Mouse (Mus musculus) heart, embryonic 14.5 days (tissue): ENCODE results near the gene Arhgap25. TPM values are rescaled to one million over a fixed set of nuclear protein-coding genes. Genes with fewer than 3 reads are reported as not detected.

Source experiments
- ATAC-seq: fragments of 200-750 bp; cut with Nextera tagmentation; 2 replicates; pipeline ENCODE4 v1.8.0; 2017; ENCODE audit warnings: low read depth, moderate TSS enrichment; ENCODE audit not compliant: insufficient number of reproducible peaks, insufficient read depth, low FRiP score
- H3K27ac ChIP-seq, 2 experiments: fragments of 200-500 bp in 1 of 2; fragments of 300-500 bp in 1 of 2; sonication (generic) in 1 of 2; replicated peaks in 1 of 2; 2 replicates each; pipeline ENCODE4 v1.5.1; 2012 to 2014; ENCODE audit warnings: low read depth in 2 of 2, low read length in 2 of 2, control low read depth in 1 of 2, mild to moderate bottlenecking in 1 of 2, mixed read lengths in 1 of 2; ENCODE audit not compliant: control insufficient read depth in 1 of 2, insufficient read depth in 1 of 2
- H3K27me3 ChIP-seq: fragments of 300-500 bp; sonication (generic); 2 replicates; pipeline ENCODE4 v1.6.1; 2014; ENCODE audit warnings: mild to moderate bottlenecking, low read length, control low read depth; ENCODE audit not compliant: control insufficient read depth, insufficient read depth
- H3K36me3 ChIP-seq: fragments of 300-500 bp; sonication (generic); 2 replicates; pipeline ENCODE4 v1.6.1; 2014; ENCODE audit warnings: mild to moderate bottlenecking, control low read depth, low read length, mixed read lengths; ENCODE audit not compliant: control insufficient read depth, insufficient read depth
- H3K4me1 ChIP-seq, 2 experiments: fragments of 200-500 bp in 1 of 2; fragments of 300-500 bp in 1 of 2; sonication (generic) in 1 of 2; 2 replicates each; pipeline ENCODE4 v1.6.1; 2012 to 2014; ENCODE audit warnings: low read length in 2 of 2, control low read depth in 1 of 2, mixed read lengths in 1 of 2; ENCODE audit not compliant: control insufficient read depth in 2 of 2, insufficient read depth in 2 of 2
- H3K4me2 ChIP-seq: fragments of 300-500 bp; sonication (generic); 2 replicates; pipeline ENCODE4 v1.6.1; 2014; ENCODE audit warnings: mild to moderate bottlenecking, low read length
- H3K4me3 ChIP-seq, 2 experiments: fragments of 200-500 bp in 1 of 2; fragments of 300-500 bp in 1 of 2; sonication (generic) in 1 of 2; 2 replicates each; pipeline ENCODE4 v1.5.1; 2012 to 2014; ENCODE audit warnings: low read length in 2 of 2, mild to moderate bottlenecking in 2 of 2, control low read depth in 1 of 2, low read depth in 1 of 2, moderate library complexity in 1 of 2; ENCODE audit not compliant: control insufficient read depth in 1 of 2, insufficient read depth in 1 of 2
- H3K9ac ChIP-seq: fragments of 300-500 bp; sonication (generic); 2 replicates; pipeline ENCODE4 v1.6.1; 2014; ENCODE audit warnings: mild to moderate bottlenecking, low read length
- H3K9me3 ChIP-seq: fragments of 300-500 bp; sonication (generic); 2 replicates; pipeline ENCODE4 v1.6.1; 2016; ENCODE audit warnings: low read length, control low read depth; ENCODE audit not compliant: control insufficient read depth
- WGBS: fragments of 180-500 bp; shearing (Covaris S2); extraction: QIAGEN DNeasy Blood & Tissue Kit; methylation state at CpG from one replicate; pipeline ENCODE4 v1.1.7; 2014; 5-methylcytosine and 5-hydroxymethylcytosine counted together
- polyA plus RNA-seq: library from polyadenylated mRNA; unstranded; fragments of >200 nt; fragmentation: Nextera tagmentation; extraction: Ambion mirVana; gene quantifications from 2 replicates; pipeline ENCODE4 v1.2.1, GENCODE M21; 2014

Gene Arhgap25
- polyA plus RNA-seq, 1 experiment from 2014 or later = 3.9 TPM

- Histone ChIP-seq H3K4me1 (no peaks in the 10 kb centered on the region), H3K36me3 (no peaks in the 10 kb centered on the region), H3K9me3 (no peaks in the 10 kb centered on the region), H3K27ac (no peak overlapping the region), H3K4me2 (no peak overlapping the region), H3K4me3 (no peak overlapping the region), H3K27me3 (no peaks in the 10 kb centered on the region), H3K9ac (no peak overlapping the region)
- 64% methylated on average over 9 of the region's 9 CpGs for WGBS
- ATAC-seq = no peak
These were observed 2.0 kb upstream of the Arhgap25 start for GRCm38 (mm10) chr6:87534855-87535575.

GRCm38 (mm10) chr6:87531456-87532015 is 1.5 kb downstream of the Arhgap25 start:
- H3K27ac ChIP-seq = no peak overlapping the region
- no peak overlapping the region for H3K4me3 ChIP-seq
- H3K27me3 ChIP-seq = no peaks in the 10 kb centered on the region
- H3K4me2 ChIP-seq = no peak overlapping the region
- H3K9ac ChIP-seq = no peak overlapping the region
- no peaks in the 10 kb centered on the region for H3K4me1 ChIP-seq
- no peaks in the 10 kb centered on the region for H3K9me3 ChIP-seq
- no peak for ATAC-seq
- WGBS = 84% methylated on average over 2 of the region's 2 CpGs
- no peaks in the 10 kb centered on the region for H3K36me3 ChIP-seq

- WGBS = 76% methylated on average over 2 of the region's 2 CpGs
- no peak for ATAC-seq
- H3K27ac ChIP-seq = no peak overlapping the region
- no peaks in the 10 kb centered on the region for H3K9me3 ChIP-seq
- H3K4me1 ChIP-seq = no peaks in the 10 kb centered on the region
- H3K9ac ChIP-seq = no peak overlapping the region
- no peak overlapping the region for H3K4me2 ChIP-seq
- H3K36me3 ChIP-seq = no peaks in the 10 kb centered on the region
- no peak overlapping the region for H3K4me3 ChIP-seq
- 0 out of 2 replicates have a peak, but pooled peaks cover 2% of the 10 kb centered on the region for H3K27me3 ChIP-seq
These were observed 2.7 kb downstream of the Arhgap25 start for GRCm38 (mm10) chr6:87530386-87530785.

DNA sequence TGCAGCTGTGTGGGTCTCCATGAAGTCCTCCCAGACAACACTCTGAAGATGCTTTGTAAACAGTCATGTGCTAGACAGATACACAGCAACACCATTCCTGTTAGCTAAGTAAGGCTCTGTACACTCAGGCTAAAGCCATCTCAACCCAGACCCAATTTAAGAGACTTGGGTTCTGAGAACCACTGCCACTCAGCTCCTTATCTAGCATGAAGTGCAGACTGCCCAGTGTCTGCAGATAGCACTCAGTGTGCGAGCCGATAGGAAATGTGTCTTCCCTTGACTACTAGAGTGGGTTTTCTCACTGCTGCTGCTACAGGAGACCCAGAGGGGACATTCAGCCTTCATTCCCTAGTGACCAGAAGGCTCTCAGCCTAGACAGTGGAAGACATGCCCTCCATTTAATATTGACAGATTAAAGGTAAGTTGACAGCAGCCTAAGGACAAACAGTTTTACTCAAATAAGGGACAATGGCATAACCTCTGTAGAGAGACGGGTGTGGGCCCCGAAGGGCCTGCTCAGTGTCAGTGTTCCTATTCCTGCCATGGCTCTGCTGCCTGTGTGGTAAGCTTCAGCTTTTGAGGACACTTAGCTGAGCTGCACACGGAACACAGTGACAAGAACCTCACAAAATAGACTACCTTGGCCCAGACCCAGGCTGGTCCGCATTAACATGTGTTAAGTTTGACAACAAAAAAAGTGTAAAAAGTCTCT is 5.1 kb downstream of the Arhgap25 start:
- H3K27ac ChIP-seq = no peak overlapping the region
- H3K4me2 ChIP-seq = no peak overlapping the region
- no peaks in the 10 kb centered on the region for H3K4me1 ChIP-seq
- no peaks in the 10 kb centered on the region for H3K36me3 ChIP-seq
- no peaks in the 10 kb centered on the region for H3K9me3 ChIP-seq
- no peak overlapping the region for H3K4me3 ChIP-seq
- no peak for ATAC-seq
- H3K27me3 ChIP-seq = peaks cover 10% of the 10 kb centered on the region; the same call in 1 of the 2 replicates
- H3K9ac ChIP-seq = no peak overlapping the region
- WGBS = 43% methylated on average over 6 of the region's 6 CpGs

- peaks cover 15% of the 10 kb centered on the region; the same call in 1 of the 2 replicates for H3K27me3 ChIP-seq
- H3K4me1 ChIP-seq = no peaks in the 10 kb centered on the region
- ATAC-seq = no peak
- 53% methylated on average over 4 of the region's 4 CpGs for WGBS
- H3K4me2 ChIP-seq = no peak overlapping the region
- H3K9ac ChIP-seq = no peak overlapping the region
- H3K9me3 ChIP-seq = no peaks in the 10 kb centered on the region
- H3K36me3 ChIP-seq = no peaks in the 10 kb centered on the region
- no peak overlapping the region for H3K27ac ChIP-seq
- no peak overlapping the region for H3K4me3 ChIP-seq
These were observed 5.7 kb downstream of the Arhgap25 start for GRCm38 (mm10) chr6:87527366-87527765.

GRCm38 (mm10) chr6:87525126-87525525 is 7.9 kb downstream of the Arhgap25 start:
- H3K9ac ChIP-seq = no peak overlapping the region
- H3K36me3 ChIP-seq = no peaks in the 10 kb centered on the region
- 89% methylated on average over 10 of the region's 10 CpGs for WGBS
- H3K4me2 ChIP-seq = no peak overlapping the region
- no peaks in the 10 kb centered on the region for H3K9me3 ChIP-seq
- H3K4me1 ChIP-seq = no peaks in the 10 kb centered on the region
- H3K27me3 ChIP-seq = peaks cover 25% of the 10 kb centered on the region; the same call in 1 of the 2 replicates
- no peak overlapping the region for H3K27ac ChIP-seq
- no peak for ATAC-seq
- H3K4me3 ChIP-seq = no peak overlapping the region

- no peaks in the 10 kb centered on the region for H3K36me3 ChIP-seq
- no peak overlapping the region for H3K27ac ChIP-seq
- no peak overlapping the region for H3K4me2 ChIP-seq
- H3K9me3 ChIP-seq = no peaks in the 10 kb centered on the region
- no peak for ATAC-seq
- WGBS = 73% methylated on average over 4 of the region's 4 CpGs
- H3K4me3 ChIP-seq = no peak overlapping the region
- H3K4me1 ChIP-seq = no peaks in the 10 kb centered on the region
- H3K27me3 ChIP-seq = peaks cover 33% of the 10 kb centered on the region; the same call in 1 of the 2 replicates
- no peak overlapping the region for H3K9ac ChIP-seq
These were observed 8.8 kb downstream of the Arhgap25 start for GRCm38 (mm10) chr6:87524281-87524680.
